Mouse (Mus musculus) CH12.LX (cell line): Measurements from ENCODE around the gene Borcs6. TPM values are rescaled to one million over a fixed set of nuclear protein-coding genes. Genes with fewer than 3 reads are reported as not detected.

Experiments
- DNase-seq: peaks from one replicate; pipeline ENCODE4 v3.0.0-alpha.2; 2013; ENCODE audit errors: extremely low read depth
- H3K27ac ChIP-seq: 2 replicates; pipeline ENCODE4 v1.5.1; 2012; ENCODE audit warnings: low read depth, mild to moderate bottlenecking, control low read depth, moderate library complexity; ENCODE audit not compliant: insufficient read depth
- H3K27me3 ChIP-seq: replicated peaks from 2 replicates; pipeline ENCODE3; 2012; ENCODE audit warnings: inconsistent platforms
- H3K36me3 ChIP-seq, 2 experiments: replicated peaks in 1 of 2; 2 replicates each; pipeline versions ENCODE3 to v1.6.1; 2012; ENCODE audit warnings: inconsistent platforms in 1 of 2, low read length in 1 of 2, mild to moderate bottlenecking in 1 of 2, mixed read lengths in 1 of 2, moderate library complexity in 1 of 2; ENCODE audit not compliant: control insufficient read depth in 1 of 2, insufficient read depth in 1 of 2
- H3K4me1 ChIP-seq, 2 experiments: 2 replicates each; pipeline ENCODE4 v1.6.1; 2012; ENCODE audit warnings: inconsistent platforms in 1 of 2, moderate library complexity in 1 of 2; ENCODE audit not compliant: insufficient read depth in 2 of 2, control insufficient read depth in 1 of 2
- H3K4me2 ChIP-seq: 2 replicates; pipeline ENCODE4 v1.6.1; 2012; ENCODE audit warnings: low read depth, mild to moderate bottlenecking, control low read depth; ENCODE audit not compliant: poor library complexity, insufficient read depth, severe bottlenecking
- H3K4me3 ChIP-seq, 3 experiments: fragments of 150-350 bp in 1 of 3; sonication (generic) in 1 of 3; replicated peaks in 1 of 3; 2 replicates each; pipeline versions ENCODE3 to v1.5.1; 2011 to 2012; ENCODE audit warnings: low read depth in 2 of 3, low read length in 2 of 3, mild to moderate bottlenecking in 2 of 3, moderate library complexity in 2 of 3, control low read depth in 1 of 3, improper control_type of control experiment in 1 of 3, inconsistent platforms in 1 of 3, mixed read lengths in 1 of 3; ENCODE audit not compliant: poor library complexity in 1 of 3
- H3K79me2 ChIP-seq: replicated peaks from 2 replicates; pipeline ENCODE4 v1.6.1; 2012; ENCODE audit warnings: mild to moderate bottlenecking, moderate library complexity; ENCODE audit not compliant: control insufficient read depth, poor library complexity, insufficient read depth, severe bottlenecking; ENCODE audit errors: extremely low read depth
- H3K9ac ChIP-seq: 2 replicates; pipeline ENCODE4 v1.6.1; 2012; ENCODE audit warnings: low read depth, mild to moderate bottlenecking, control low read depth, moderate library complexity; ENCODE audit not compliant: insufficient read depth
- H3K9me3 ChIP-seq: replicated peaks from 2 replicates; pipeline ENCODE3; 2012; ENCODE audit warnings: low read length, inconsistent platforms, mixed read lengths
- BHLHE40 ChIP-seq: IDR thresholded peaks from 2 replicates; pipeline ENCODE4 v1.6.1; 2011; ENCODE audit warnings: mild to moderate bottlenecking, low read depth, low read length, improper control_type of control experiment
- CHD2 ChIP-seq: IDR thresholded peaks from 2 replicates; pipeline ENCODE4 v1.6.1; 2011; ENCODE audit warnings: low read length, improper control_type of control experiment
- E2F4 ChIP-seq: IDR thresholded peaks from 2 replicates; pipeline ENCODE4 v1.6.1; 2011; ENCODE audit warnings: low read depth, low read length, improper control_type of control experiment; ENCODE audit not compliant: insufficient replicate concordance
- EP300 ChIP-seq: IDR thresholded peaks from 2 replicates; pipeline ENCODE4 v1.6.1; 2011; ENCODE audit warnings: low read length, improper control_type of control experiment
- ETS1 ChIP-seq: conservative IDR thresholded peaks from 2 replicates; pipeline ENCODE4 v1.6.1; 2012; ENCODE audit warnings: low read depth, mild to moderate bottlenecking, inconsistent platforms, low read length, improper control_type of control experiment, moderate library complexity
- IRF4 ChIP-seq: IDR thresholded peaks from 2 replicates; pipeline ENCODE4 v1.6.1; 2014; ENCODE audit warnings: low read depth, mild to moderate bottlenecking, inconsistent platforms, low read length, improper control_type of control experiment
- JUND ChIP-seq: conservative IDR thresholded peaks from 2 replicates; pipeline ENCODE4 v1.6.1; 2011; ENCODE audit warnings: low read depth, low read length, improper control_type of control experiment
- MAFK ChIP-seq: IDR thresholded peaks from 2 replicates; pipeline ENCODE4 v1.6.1; 2011; ENCODE audit warnings: low read length, improper control_type of control experiment; ENCODE audit not compliant: insufficient replicate concordance
- MAX ChIP-seq: IDR thresholded peaks from 2 replicates; pipeline ENCODE4 v1.6.1; 2011; ENCODE audit warnings: low read length, improper control_type of control experiment
- MAZ ChIP-seq: IDR thresholded peaks from 2 replicates; pipeline ENCODE4 v1.6.1; 2012; ENCODE audit warnings: low read depth, mild to moderate bottlenecking, inconsistent platforms, low read length, improper control_type of control experiment, moderate library complexity
- MXI1 ChIP-seq: IDR thresholded peaks from 2 replicates; pipeline ENCODE4 v1.6.1; 2011; ENCODE audit warnings: mild to moderate bottlenecking, low read depth, low read length, improper control_type of control experiment
- MYC ChIP-seq: IDR thresholded peaks from 2 replicates; pipeline ENCODE4 v1.6.1; 2011; ENCODE audit warnings: low read depth, mild to moderate bottlenecking, improper control_type of control experiment, low read length
- NELFE ChIP-seq: IDR thresholded peaks from 2 replicates; pipeline ENCODE4 v1.6.1; 2011; ENCODE audit warnings: low read depth, low read length, improper control_type of control experiment
- PAX5 ChIP-seq: IDR thresholded peaks from 2 replicates; pipeline ENCODE4 v1.6.1; 2012; ENCODE audit warnings: low read length, inconsistent platforms, mixed read lengths
- POLR2A ChIP-seq: IDR thresholded peaks from 2 replicates; pipeline ENCODE4 v1.6.1; 2011; ENCODE audit warnings: low read depth, mild to moderate bottlenecking, improper control_type of control experiment, low read length
- POLR2AphosphoS2 ChIP-seq: IDR thresholded peaks from 2 replicates; pipeline ENCODE4 v1.6.1; 2011; ENCODE audit warnings: low read depth, low read length, improper control_type of control experiment
- RAD21 ChIP-seq: IDR thresholded peaks from 2 replicates; pipeline ENCODE4 v1.6.1; 2011; ENCODE audit warnings: low read depth, mild to moderate bottlenecking, low read length, improper control_type of control experiment, moderate library complexity
- RCOR1 ChIP-seq: conservative IDR thresholded peaks from 2 replicates; pipeline ENCODE4 v1.6.1; 2012; ENCODE audit warnings: low read depth, mild to moderate bottlenecking, inconsistent platforms, low read length, improper control_type of control experiment
- USF1 ChIP-seq: IDR thresholded peaks from 2 replicates; pipeline ENCODE4 v1.6.1; 2014; ENCODE audit warnings: low read depth, mild to moderate bottlenecking, inconsistent platforms, low read length, improper control_type of control experiment
- USF2 ChIP-seq: conservative IDR thresholded peaks from 2 replicates; pipeline ENCODE4 v1.6.1; 2011; ENCODE audit warnings: low read depth, low read length, improper control_type of control experiment
- ZC3H11A ChIP-seq: IDR thresholded peaks from 2 replicates; pipeline ENCODE4 v1.6.1; 2012; ENCODE audit warnings: low read depth, mild to moderate bottlenecking, inconsistent platforms, low read length, improper control_type of control experiment
- ZKSCAN1 ChIP-seq: IDR thresholded peaks from 2 replicates; pipeline ENCODE4 v1.6.1; 2012; ENCODE audit warnings: low read depth, inconsistent platforms, low read length, improper control_type of control experiment, borderline replicate concordance
- dilution Hi-C: fragments of 300-500 bp; cut with MboI; formaldehyde crosslinking; loops from 2 replicates; pipeline ENCODE4 v1.14.3; 2020; ENCODE audit warnings: low sequenced_read_pairs; ENCODE audit not compliant: extremely low pct_unique_long_range_greater_than_20kb, extremely low pct_ligation_motif_present
- in situ Hi-C: fragments of 300-500 bp; cut with MboI; formaldehyde crosslinking; loops from 3 replicates; pipeline ENCODE4 v1.14.3; 2019; ENCODE audit warnings: low sequenced_read_pairs, low pct_ligation_motif_present, low pct_unique_long_range_greater_than_20kb, mixed read lengths
- polyA plus RNA-seq: library from polyadenylated mRNA; unstranded; fragments of >175 nt; gene quantifications from 2 replicates; pipeline ENCODE4 v1.2.1, GENCODE M21; 2012; ENCODE audit warnings: low read depth; ENCODE audit not compliant: insufficient read length
- total RNA-seq, 2 experiments: library from RNA; depleted of rRNA; stranded (reverse); fragments of 300-350 nt in 1 of 2; fragments of >200 nt in 1 of 2; gene quantifications; 2 replicates each; pipeline ENCODE4 v1.2.3; 2012 to 2014

The Borcs6 gene
- total and polyA plus RNA-seq, 3 experiments, result 5.4 to 11.1 (median 7.3) TPM

DNA sequence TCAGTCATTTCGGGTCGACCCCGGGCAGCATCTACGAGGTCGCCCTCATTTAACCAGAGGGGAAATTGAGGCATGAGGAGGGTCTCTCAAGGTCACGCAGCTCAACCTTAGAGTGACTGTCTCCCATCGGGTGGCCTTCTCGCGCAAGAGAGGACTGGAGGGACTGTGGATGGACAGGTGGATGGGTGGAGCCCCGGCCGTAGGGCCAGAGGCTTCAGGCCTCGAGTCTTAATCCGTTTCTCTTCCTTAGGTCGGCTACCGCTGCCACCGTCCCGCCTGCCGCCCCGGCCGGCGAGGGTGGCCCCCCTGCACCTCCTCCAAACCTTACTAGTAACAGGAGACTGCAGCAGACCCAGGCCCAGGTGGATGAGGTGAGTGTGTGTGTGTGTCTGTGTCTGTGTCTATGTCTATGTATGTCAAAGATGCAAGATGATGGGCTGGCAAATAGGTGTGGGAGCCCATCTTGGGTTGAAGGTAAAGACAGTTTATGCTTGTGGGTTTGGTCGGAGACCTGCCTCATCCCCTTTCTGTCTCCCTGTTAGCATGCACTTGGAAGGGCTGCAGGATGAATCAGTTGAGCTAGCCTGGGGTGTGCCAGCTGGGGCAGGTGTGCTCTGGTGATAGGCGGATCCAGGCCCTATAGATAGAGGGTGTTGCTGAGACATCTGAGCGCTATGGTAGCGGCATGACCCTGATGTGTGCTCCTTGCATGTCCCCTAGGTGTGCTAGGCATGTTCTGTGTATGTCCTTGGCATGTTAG is 29.5 kb downstream of the Borcs6 start (continued):
- TF ChIP-seq POLR2AphosphoS2, result no peak
- no peak for TF ChIP-seq MAFK
- TF ChIP-seq USF2, result no peak
- TF ChIP-seq CHD2, result no peak
- TF ChIP-seq E2F4, result no peak
- no peak for TF ChIP-seq RAD21

DNA sequence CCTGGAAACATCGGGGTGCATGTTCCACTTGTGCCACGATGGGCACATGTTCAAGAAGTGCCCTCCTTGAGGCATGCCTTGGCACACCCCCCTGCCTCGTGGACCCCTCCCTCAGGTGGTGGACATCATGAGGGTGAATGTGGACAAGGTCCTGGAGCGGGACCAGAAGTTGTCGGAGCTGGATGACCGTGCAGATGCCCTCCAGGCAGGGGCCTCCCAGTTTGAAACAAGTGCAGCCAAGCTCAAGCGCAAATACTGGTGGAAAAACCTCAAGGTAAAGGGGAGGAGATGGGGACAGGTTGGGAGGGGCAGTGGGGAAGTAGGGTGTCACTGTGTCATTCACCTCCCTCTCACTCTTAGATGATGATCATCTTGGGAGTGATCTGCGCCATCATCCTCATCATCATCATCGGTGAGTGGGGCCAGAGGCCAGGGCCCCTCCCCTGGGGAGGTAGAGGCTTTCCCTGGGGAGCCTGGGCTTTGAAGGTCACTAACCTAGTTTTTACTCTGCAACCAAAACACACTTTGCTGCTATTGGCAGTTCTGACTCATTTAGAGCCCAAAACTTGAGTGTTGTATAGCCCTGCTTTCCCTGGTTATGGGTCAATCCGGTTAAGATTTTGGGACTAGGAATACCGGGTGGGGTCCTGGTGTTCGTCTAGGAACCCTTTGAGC is 30.2 kb downstream of the Borcs6 start:
- H3K4me2 ChIP-seq, result peak overlapping the region; percentile 71
- DNase-seq, result no peak
- TF ChIP-seq MXI1 (peak; percentile 51; the same call in 1 of the 2 replicates), MAZ (peak; percentile 64; the same call in 1 of the 2 replicates), ZC3H11A (no peak), ZKSCAN1 (no peak), RAD21 (no peak), BHLHE40 (no peak), USF2 (no peak), RCOR1 (0 out of 2 replicates have a peak, but pooled peaks have one; percentile 55), EP300 (peak; percentile 57), ETS1 (no peak), MYC (no peak), NELFE (no peak), IRF4 (peak; percentile 65), JUND (0 out of 2 replicates have a peak, but pooled peaks have one; percentile 12), POLR2A (no peak), MAFK (no peak), MAX (no peak), PAX5 (no peak), E2F4 (no peak), USF1 (no peak)
- TF ChIP-seq, all 38 proteins: peak for 6
- peaks cover 18% of the 10 kb centered on the region for H3K27me3 ChIP-seq
- dilution Hi-C loops (no loop called here), in situ Hi-C loops (loop anchor here (25.0 kb wide), 1 partner anchor 923 kb away; the partner anchor contains the start of genes Acadvl, Dlg4 and Dvl2)
- peak overlapping the region; percentile 96 for H3K9ac ChIP-seq
- H3K36me3 ChIP-seq, result peaks cover 23 to 37% of the 10 kb centered on the region in 2 experiments
- peaks cover 29% of the 10 kb centered on the region for H3K79me2 ChIP-seq
- peak overlapping the region; percentile 57 for H3K27ac ChIP-seq
- H3K4me3 ChIP-seq, result peak overlapping the region; percentile 89 to 99 (median 89)
- no peaks in the 10 kb centered on the region for H3K9me3 ChIP-seq
- peaks cover 23 to 57% of the 10 kb centered on the region in 2 experiments for H3K4me1 ChIP-seq
